8 mouse cellular contexts compared by ENCODE assay signal in genomic region chr19:21784331-21785131, GRCm38 (mm10). TPM values are rescaled to one million over a fixed set of nuclear protein-coding genes. Genes with fewer than 3 reads are reported as not detected.
DNase-seq lines count a peak whose midpoint lies in the region; ATAC-seq and TF ChIP-seq lines count a peak whose summit lies in the region.

No protein-coding gene starts in this region.

- H3K9me3 ChIP-seq in E14TG2a.4 (ENCODE audit: low read length): no peaks in the 10 kb centered on the region
- no peaks in the 10 kb centered on the region for H3K9me3 ChIP-seq in forebrain, embryonic 14.5 days (replicated peaks; ENCODE audit: control insufficient read depth, low read length)
- H3K9me3 ChIP-seq in midbrain, embryonic 11.5 days (ENCODE audit: control insufficient read depth, low read length): no peaks in the 10 kb centered on the region

- H3K9ac ChIP-seq in forebrain, embryonic 14.5 days (ENCODE audit: low read length): peak overlapping the region; percentile 60
- H3K9ac ChIP-seq in midbrain, embryonic 11.5 days (ENCODE audit: low read length): peak overlapping the region; percentile 70

- no peaks in the 10 kb centered on the region for H3K27me3 ChIP-seq in E14TG2a.4 (ENCODE audit: insufficient read depth, low read length)
- H3K27me3 ChIP-seq in forebrain, embryonic 14.5 days (replicated peaks; ENCODE audit: control insufficient read depth, insufficient read depth, low read length): no peaks in the 10 kb centered on the region
- no peaks in the 10 kb centered on the region for H3K27me3 ChIP-seq in midbrain, embryonic 11.5 days (ENCODE audit: control insufficient read depth, insufficient read depth, low read length)

- WGBS in forebrain, embryonic 14.5 days: 4% methylated on average over 8 of the region's 8 CpGs
- WGBS in midbrain, embryonic 11.5 days: 11% methylated on average over 8 of the region's 8 CpGs

- no peak for TF ChIP-seq CTCF in E14TG2a.4 (conservative IDR thresholded peaks at IDR 0.05; ENCODE audit: low read length)

- H3K36me3 ChIP-seq in E14TG2a.4 (ENCODE audit: insufficient read depth, low read length): peaks cover 41% of the 10 kb centered on the region
- H3K36me3 ChIP-seq in forebrain, embryonic 14.5 days (ENCODE audit: control insufficient read depth, insufficient read depth, low read length): no peaks in the 10 kb centered on the region
- H3K36me3 ChIP-seq in midbrain, embryonic 11.5 days (ENCODE audit: control insufficient read depth, insufficient read depth, low read length): no peaks in the 10 kb centered on the region

- H3K27ac ChIP-seq in forebrain, embryonic 14.5 days (ENCODE audit: low read depth, low read length): peak overlapping the region; percentile 99
- peak overlapping the region; percentile 99 for H3K27ac ChIP-seq in midbrain, embryonic 11.5 days (ENCODE audit: low read depth, low read length)

- ATAC-seq in forebrain, embryonic 14.5 days: peak; percentile 82
- ATAC-seq in midbrain, embryonic 11.5 days (ENCODE audit: low FRiP score): peak; percentile 93

- peak overlapping the region; percentile 71 for H3K4me3 ChIP-seq in E14TG2a.4 (replicated peaks; ENCODE audit: low read length)
- peak overlapping the region; percentile 18 for H3K4me3 ChIP-seq in forebrain, embryonic 14.5 days (ENCODE audit: low read depth, low read length)
- peak overlapping the region; percentile 18; the same call in 1 of the 2 replicates for H3K4me3 ChIP-seq in midbrain, embryonic 11.5 days (ENCODE audit: low read depth, low read length)

- DNase-seq in brain, adult 2 months (ENCODE audit: low read depth, low spot score): peak; percentile 86
- peak; percentile 93 for DNase-seq in forebrain, embryonic 14.5 days (ENCODE audit: low spot score)
- peak; percentile 71 for DNase-seq in kidney, postnatal 14 days
- peak; percentile 95 for DNase-seq in midbrain, embryonic 11.5 days (ENCODE audit: low spot score, missing footprints)
- DNase-seq in layer of hippocampus, adult 11-12 months (ENCODE audit: low spot score): no peak
- no peak for DNase-seq in ovary, postnatal 36 days (ENCODE audit: low spot score)
- DNase-seq in thymus, postnatal 36 days: no peak

- peaks cover 94% of the 10 kb centered on the region for H3K4me1 ChIP-seq in E14TG2a.4 (replicated peaks; ENCODE audit: low read depth, low read length)
- H3K4me1 ChIP-seq in forebrain, embryonic 14.5 days (ENCODE audit: control insufficient read depth, insufficient read depth, low read length): peaks cover 86% of the 10 kb centered on the region
- peaks cover 76% of the 10 kb centered on the region for H3K4me1 ChIP-seq in midbrain, embryonic 11.5 days (ENCODE audit: control insufficient read depth, insufficient read depth, low read length)

- H3K4me2 ChIP-seq in forebrain, embryonic 14.5 days (ENCODE audit: low read length): peak overlapping the region; percentile 52
- peak overlapping the region; percentile 45 for H3K4me2 ChIP-seq in midbrain, embryonic 11.5 days

RNA-seq across cellular contexts. Expression of gene Cemip2, which starts 6.4 kb away (rescaled TPM):
- polyA plus RNA-seq in forebrain, embryonic 14.5 days (2014; fragmentation: Nextera tagmentation; extraction: Ambion mirVana): 29.2 and 35.3 TPM in 2 replicates
- 83.7 and 86.7 TPM in 2 replicates for polyA plus RNA-seq in midbrain, embryonic 11.5 days (2014; fragmentation: Nextera tagmentation; extraction: Ambion mirVana)

Comparison
In these comparisons a context has a peak if more than half of its experiments do, and no peak if none do; other contexts are left out.
1. H3K4me3 ChIP-seq: peak in every context shown above with its lines; median percentile 71 in E14TG2a.4; 18 in forebrain, embryonic 14.5 days; 18 in midbrain, embryonic 11.5 days.
2. DNase-seq: peak in brain, adult 2 months (single experiment), forebrain, embryonic 14.5 days (single experiment), kidney, postnatal 14 days (single experiment) and midbrain, embryonic 11.5 days (single experiment); none in layer of hippocampus, adult 11-12 months (single experiment), ovary, postnatal 36 days (single experiment) and thymus, postnatal 36 days (0 of 2).